Mouse (Mus musculus): ENCODE measurements around the gene Eml1.

DNA sequence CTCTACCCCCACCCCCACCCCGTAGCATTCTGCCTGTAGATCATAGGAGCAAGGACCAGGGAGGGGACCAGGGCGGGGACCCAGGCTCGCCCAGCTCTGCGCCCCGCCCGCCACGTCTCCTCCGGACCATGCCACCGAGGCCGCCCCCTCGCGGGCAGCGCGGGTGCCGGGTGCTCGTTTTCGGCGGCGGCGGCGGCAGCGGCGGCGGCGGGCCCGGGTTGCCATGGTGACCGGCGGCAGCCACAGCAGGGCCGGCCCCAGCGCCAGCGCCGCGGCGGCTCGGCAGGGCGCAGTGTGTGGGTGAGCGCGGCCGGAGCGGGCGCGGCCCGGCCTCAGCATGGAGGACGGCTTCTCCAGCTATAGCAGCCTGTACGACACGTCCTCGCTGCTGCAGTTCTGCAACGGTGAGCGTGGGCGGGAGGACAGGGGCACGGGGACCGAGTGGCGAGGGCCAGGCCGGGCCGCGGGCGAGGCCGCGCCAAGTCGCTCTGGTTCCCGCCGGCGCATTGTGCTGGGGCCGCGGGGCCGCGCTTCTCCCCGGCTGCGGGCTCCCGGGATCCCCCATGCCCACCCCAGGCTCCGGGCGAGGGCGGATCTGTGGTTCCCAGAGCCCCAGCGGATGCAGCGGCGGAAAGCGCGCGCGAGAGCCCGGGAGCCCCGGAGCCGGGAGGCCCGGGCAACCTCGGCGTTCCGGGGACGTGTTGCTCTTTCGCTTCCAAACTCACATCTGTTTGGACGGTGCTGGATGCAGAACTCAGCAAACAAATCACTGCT, 52.3 kb downstream of the Eml1 start:
- TF ChIP-seq CTCF (IDR thresholded peaks at IDR 0.05; ENCODE audit: insufficient read depth, low read depth, low read length) (peak; percentile 41; the same call in 1 of the 2 replicates), POLR2A (IDR thresholded peaks at IDR 0.05; ENCODE audit: insufficient read depth, low read depth, low read length) (peak; percentile 30; the same call in 1 of the 2 replicates)

Data from olfactory bulb, adult 2 months (tissue).